Mouse (Mus musculus) central nervous system, embryonic 14 days (tissue): ENCODE data around the gene Vrk1. TPM values are rescaled to one million over a fixed set of nuclear protein-coding genes. Genes with fewer than 3 reads are reported as not detected.

Experiments used
- polyA plus RNA-seq: library from polyadenylated mRNA; depleted of rRNA; stranded (reverse); fragments of >200 nt; gene quantifications from 2 replicates; pipeline ENCODE4 v1.2.3, GENCODE M21; 2012; rRNA removed

The Vrk1 gene
- 36.4 and 46.5 TPM in 2 replicates for polyA plus RNA-seq

DNA sequence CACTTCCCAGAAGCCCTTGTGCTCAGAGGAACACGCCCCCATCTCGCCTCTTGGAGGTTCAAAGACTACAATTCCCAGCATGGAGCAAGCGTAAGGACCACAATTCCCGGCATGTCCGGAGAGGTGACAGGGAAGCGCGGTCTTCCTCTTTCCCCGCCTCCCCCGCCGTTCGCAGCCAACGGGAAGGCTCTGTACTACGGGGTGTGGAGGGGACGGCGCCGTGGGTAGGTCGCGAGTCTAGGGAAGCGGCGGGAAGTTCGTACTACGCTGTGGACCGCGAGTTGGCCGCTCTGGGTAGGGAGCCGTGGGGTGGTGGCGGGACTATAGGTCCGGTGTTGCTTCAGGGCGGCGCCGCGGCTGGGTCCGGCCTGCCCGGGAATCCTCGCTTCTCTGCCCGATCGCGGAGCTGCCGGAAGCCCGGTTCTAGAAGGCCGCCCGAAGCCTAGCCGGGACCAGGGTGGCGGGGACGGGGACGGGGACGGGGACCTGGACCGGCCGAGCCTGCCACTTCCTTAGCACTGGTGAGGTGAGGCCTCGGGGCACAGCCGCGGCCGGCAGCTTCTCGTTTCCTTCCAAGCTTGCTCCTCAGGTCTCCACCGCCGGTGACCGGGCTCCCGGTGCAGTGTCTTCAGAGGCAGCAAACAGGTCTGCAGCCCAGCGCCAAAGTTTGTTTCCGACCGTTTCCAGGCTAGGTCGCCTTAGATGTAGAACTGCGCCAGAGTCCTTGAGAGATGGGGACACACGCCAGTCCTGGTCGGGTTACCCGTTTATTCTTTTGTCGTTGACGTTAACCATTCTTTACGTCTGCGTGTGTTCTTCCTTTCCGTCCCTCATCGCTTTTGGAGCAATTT, at the start of gene Vrk1:
Gene Vrk1, plus strand, starts transcription at position 164 of the 851 bp plus-strand sequence.

Other genes starting within 250 kb of the Vrk1 start
- gene Papola, start 225.5 kb upstream of the Vrk1 start, polyA plus RNA-seq = 166 and 174 TPM in 2 replicates